Mouse (Mus musculus): ENCODE results near the gene Myh4.

DNA sequence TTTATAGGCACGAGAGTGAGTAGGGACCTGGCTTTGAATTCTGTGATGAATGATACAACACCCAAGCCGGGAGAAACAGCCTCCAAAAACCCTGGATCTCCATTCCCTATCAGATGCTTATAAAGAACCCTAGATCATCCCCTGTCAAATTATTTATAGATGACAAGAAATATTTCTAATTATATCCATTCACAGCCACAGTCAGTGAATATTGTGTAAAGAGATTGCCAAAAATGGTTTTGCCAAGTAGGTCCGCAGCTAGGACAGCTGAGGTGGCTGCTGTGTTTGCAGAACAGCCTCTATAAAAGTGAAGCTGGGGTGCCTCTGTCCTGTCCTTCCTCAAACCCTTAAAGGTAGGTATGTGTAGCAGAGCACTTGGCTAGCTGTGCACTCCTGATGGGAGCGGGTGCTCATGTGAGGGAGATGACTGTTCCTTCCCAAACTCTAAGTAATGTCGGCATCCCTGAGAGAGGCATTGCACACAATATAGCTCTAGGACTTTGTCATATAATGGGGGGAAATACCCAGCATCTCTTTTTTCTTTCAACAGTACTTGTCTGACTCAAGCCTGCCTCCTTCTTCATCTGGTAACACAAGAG lies at the start of gene Myh4:
- no peak for TF ChIP-seq POLR2A (IDR thresholded peaks at IDR 0.05; ENCODE audit: borderline replicate concordance, insufficient read depth, low read length)
- TF ChIP-seq CTCF (IDR thresholded peaks at IDR 0.05; ENCODE audit: borderline replicate concordance, insufficient read depth, low read depth, low read length): no peak
